Mouse (Mus musculus) gastrocnemius, adult 8-10 months (tissue): ENCODE measurements around the gene Rnd2. TPM values are rescaled to one million over a fixed set of nuclear protein-coding genes. Genes with fewer than 3 reads are reported as not detected.

ENCODE experiments used
- microRNA-seq: library from miRNA; unstranded; fragments of <30 nt; microRNA quantifications from one replicate; pipeline ENCODE4 v1.2.0, GENCODE M21; 2022
- total RNA-seq, 4 experiments: library from RNA; stranded (reverse); gene quantifications; 2 replicates each; pipeline ENCODE4 v1.2.4; 2022

Gene Rnd2
- total RNA-seq, 4 experiments from 2014 or later: 2.4 to 3.9 (median 3.5) TPM

Small RNA genes lying within 50 kb of the gene (microRNA-seq; reads per million reads assigned to microRNA genes)
- gene Mir6929: 4.2 reads per million

Other genes starting within 250 kb of the Rnd2 start
- gene Ezh1, start 238.5 kb upstream of the Rnd2 start, total RNA-seq: 10 to 100 TPM; 24.3 to 31.0 (median 26.2) TPM
- 10 to 100 TPM; 19.3 to 28.6 (median 25.4) TPM for gene Ramp2, start 219.0 kb upstream of the Rnd2 start, total RNA-seq
- gene Vps25, start 211.3 kb upstream of the Rnd2 start, total RNA-seq: 10 to 100 TPM; 44.9 to 48.1 (median 47.2) TPM
- gene Wnk4, start 204.4 kb upstream of the Rnd2 start, total RNA-seq: under 1 TPM in 3 of 4 experiments, not detected in 1; 0.12 to 0.49 (median 0.32) TPM
- gene Cntd1, start 186.0 kb upstream of the Rnd2 start, total RNA-seq: under 1 TPM in 3 of 4 experiments, not detected in 1; 0.29 to 0.53 (median 0.34) TPM
- gene Coa3, start 185.9 kb upstream of the Rnd2 start, total RNA-seq: 10 to 100 TPM; 71.9 to 80.9 (median 76.5) TPM
- 100 to 1,000 TPM in 2 of 4 experiments, 10 to 100 TPM in 2; 86.0 to 113 (median 101) TPM for gene Becn1, start 162.7 kb upstream of the Rnd2 start, total RNA-seq
- 10 to 100 TPM; 59.5 to 80.8 (median 69.4) TPM for gene Psme3, start 148.8 kb upstream of the Rnd2 start, total RNA-seq
- 1 to 10 TPM in 1 of 4 experiments, under 1 TPM in 3; 0.46 to 1.1 (median 0.59) TPM for gene Aoc2, start 139.9 kb upstream of the Rnd2 start, total RNA-seq
- 10 to 100 TPM in 1 of 4 experiments, 1 to 10 TPM in 3; 2.0 to 11.5 (median 5.1) TPM for gene Aoc3, start 134.4 kb upstream of the Rnd2 start, total RNA-seq
- under 1 TPM in 1 of 4 experiments, not detected in 3; 0.16 TPM for gene G6pc, start 97.4 kb upstream of the Rnd2 start, total RNA-seq
- gene Aarsd1, start 47.4 kb upstream of the Rnd2 start, total RNA-seq: 10 to 100 TPM; 17.4 to 25.9 (median 25.2) TPM
- 10 to 100 TPM in 2 of 4 experiments, 1 to 10 TPM in 2; 4.4 to 13.0 (median 8.2) TPM for gene Gm27029, start 40.2 kb upstream of the Rnd2 start, total RNA-seq
- 1 to 10 TPM; 7.7 to 8.5 (median 7.9) TPM for gene Rundc1, start 39.9 kb upstream of the Rnd2 start, total RNA-seq
- 10 to 100 TPM; 82.1 to 86.1 (median 84.0) TPM for gene Ptges3l, start 39.7 kb upstream of the Rnd2 start, total RNA-seq
- gene Rpl27, start 22.7 kb upstream of the Rnd2 start, total RNA-seq: 10 to 100 TPM; 20.8 to 47.8 (median 31.7) TPM
- gene Ifi35, start 16.6 kb upstream of the Rnd2 start, total RNA-seq: 1 to 10 TPM; 7.4 to 9.7 (median 8.7) TPM
- 10 to 100 TPM in 2 of 4 experiments, 1 to 10 TPM in 2; 7.9 to 14.0 (median 9.8) TPM for gene Vat1, start 1.2 kb downstream of the Rnd2 start, total RNA-seq
- under 1 TPM in 2 of 4 experiments, not detected in 2; 0.07 to 0.11 TPM for gene Brca1, start 87.0 kb downstream of the Rnd2 start, total RNA-seq
- 10 to 100 TPM; 61.4 to 66.8 (median 65.4) TPM for gene Nbr1, start 87.2 kb downstream of the Rnd2 start, total RNA-seq
- 1 to 10 TPM in 2 of 4 experiments, under 1 TPM in 2; 0.61 to 1.8 (median 1.0) TPM for gene Tmem106a, start 117.2 kb downstream of the Rnd2 start, total RNA-seq
- gene Gm11634, start 134.3 kb downstream of the Rnd2 start, total RNA-seq: not detected
- 10 to 100 TPM; 29.7 to 40.5 (median 33.7) TPM for gene Rdm1, start 162.2 kb downstream of the Rnd2 start, total RNA-seq
- 10 to 100 TPM in 1 of 4 experiments, 1 to 10 TPM in 3; 4.6 to 10.2 (median 5.7) TPM for gene Arl4d, start 200.5 kb downstream of the Rnd2 start, total RNA-seq